Mouse (Mus musculus) megakaryocyte, embryonic 14.5 days (primary cell): ENCODE results near the gene Nova2.

ENCODE experiments used
- FLI1 ChIP-seq: IDR thresholded peaks from 2 replicates; pipeline ENCODE4 v1.6.1; 2012; ENCODE audit warnings: low read length, inconsistent platforms, mixed read lengths
- GATA1 ChIP-seq: IDR thresholded peaks from 3 replicates; pipeline ENCODE4 v1.6.1; 2012; ENCODE audit warnings: mixed read lengths, low read length, inconsistent platforms, borderline replicate concordance

DNA sequence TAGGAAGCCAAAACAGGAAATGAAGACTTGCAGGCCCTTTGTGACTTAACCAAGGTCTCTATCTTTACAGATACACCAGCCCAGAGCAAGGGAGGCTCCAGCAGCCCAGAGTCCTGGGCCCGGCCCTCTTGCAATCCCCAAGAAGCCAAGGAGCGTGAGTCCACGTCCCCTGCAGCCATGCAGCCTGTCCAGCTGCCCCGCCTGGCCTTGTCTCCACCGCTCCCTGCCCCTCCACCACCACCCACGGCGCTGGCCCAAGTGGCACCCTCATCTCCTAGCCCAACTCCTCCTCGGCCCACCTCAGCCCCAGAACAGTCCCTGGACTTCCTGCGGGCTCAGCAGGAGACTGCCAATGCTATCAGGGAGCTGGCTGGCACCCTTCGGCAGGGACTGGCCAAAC is 74.7 kb downstream of the Nova2 start:
- no peak for TF ChIP-seq GATA1
- TF ChIP-seq FLI1, result no peak
